ENCODE assay signal across 15 mouse cellular contexts in the genomic region with DNA sequence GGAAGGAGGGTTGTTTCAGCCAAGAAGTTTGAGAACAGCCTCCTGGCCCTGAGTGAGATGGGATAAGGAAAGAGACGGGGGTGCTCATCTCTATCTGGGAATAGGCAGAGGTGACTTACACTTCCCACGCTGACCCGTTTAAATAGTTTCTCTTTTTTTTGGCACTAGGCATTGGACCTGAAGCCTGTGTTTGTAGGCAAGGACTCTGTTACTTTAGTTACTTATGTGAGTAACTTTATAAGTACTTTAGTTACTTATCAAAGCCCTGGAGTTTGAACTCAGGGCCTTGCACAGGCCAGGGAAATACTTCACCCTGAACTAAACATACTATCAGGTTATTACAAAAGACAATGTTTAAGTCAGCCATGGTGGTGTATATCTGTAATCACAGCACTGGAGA.
"Had no signal": no experiment of that assay in that cellular context is flagged by ENCODE, and none has a peak within 500 bp of the region (broad histone marks: within the 10 kb centered on the region; RNA-seq: fewer than 3 reads in every experiment).

No protein-coding gene starts in this region.

- DNase-seq: retina, postnatal 1 day; right cerebral cortex, adult 18-20 months; right cerebral cortex, postnatal 14 days; right cerebral cortex, postnatal 25 days; right cerebral cortex, postnatal 4 days; spleen, adult 18-20 months; thymus, adult 2 months; thymus, postnatal 14 days; thymus, postnatal 25 days; thymus, postnatal 36 days; thymus, postnatal 4 days had no signal

- H3K4me3 ChIP-seq: neural tube, embryonic 13.5 days; neural tube, embryonic 15.5 days; stomach, embryonic 15.5 days had no signal

- H3K27me3 ChIP-seq: neural tube, embryonic 15.5 days had no signal

- H3K27ac ChIP-seq: neural tube, embryonic 13.5 days; neural tube, embryonic 15.5 days; stomach, embryonic 15.5 days; stomach, postnatal 0 days had no signal

- H3K36me3 ChIP-seq: neural tube, embryonic 13.5 days; neural tube, embryonic 15.5 days; stomach, embryonic 15.5 days had no signal
